Mouse (Mus musculus): ENCODE data around the gene Bckdha.

- no peak for TF ChIP-seq POLR2A (IDR thresholded peaks at IDR 0.05; ENCODE audit: borderline replicate concordance, insufficient read depth, low read length)
- TF ChIP-seq CTCF (IDR thresholded peaks at IDR 0.05; ENCODE audit: borderline replicate concordance, insufficient read depth, low read depth, low read length) = no peak
Observed at GRCm38 (mm10) chr7:25684659-25685058, 25.9 kb upstream of the Bckdha start.
